Mouse (Mus musculus): ENCODE measurements around the gene Hyou1. TPM values are rescaled to one million over a fixed set of nuclear protein-coding genes. Genes with fewer than 3 reads are reported as not detected.

Hyou1 gene
- polyA plus RNA-seq, 1 experiment from 2014 or later = 41.3 TPM

Small RNAs within 50 kb of the gene (microRNA-seq; reads per million reads assigned to microRNA genes)
- 1.5 reads per million for gene Gm44335
- not detected for gene Mir7085

Other genes starting within 250 kb of the Hyou1 start
- gene Mcam, start 245.0 kb upstream of the Hyou1 start, polyA plus RNA-seq (2016; fragmentation: Nextera tagmentation; extraction: Ambion mirVana) = 9.8 and 10.1 TPM in 2 replicates
- gene Cbl, start 145.4 kb upstream of the Hyou1 start, polyA plus RNA-seq (2016; fragmentation: Nextera tagmentation; extraction: Ambion mirVana) = 19.6 and 23.9 TPM in 2 replicates
- not detected in 2 replicates for gene Ccdc153, start 138.8 kb upstream of the Hyou1 start, polyA plus RNA-seq (2016; fragmentation: Nextera tagmentation; extraction: Ambion mirVana)
- gene Pdzd3, start 128.0 kb upstream of the Hyou1 start, polyA plus RNA-seq (2016; fragmentation: Nextera tagmentation; extraction: Ambion mirVana) = 0.13 TPM in 1 of 2 replicates, not detected in the other
- gene Nlrx1, start 110.9 kb upstream of the Hyou1 start, polyA plus RNA-seq (2016; fragmentation: Nextera tagmentation; extraction: Ambion mirVana) = 2.1 and 3.3 TPM in 2 replicates
- gene Abcg4, start 90.9 kb upstream of the Hyou1 start, polyA plus RNA-seq (2016; fragmentation: Nextera tagmentation; extraction: Ambion mirVana) = 1.9 and 4.6 TPM in 2 replicates
- 28.2 and 30.4 TPM in 2 replicates for gene Hinfp, start 73.8 kb upstream of the Hyou1 start, polyA plus RNA-seq (2016; fragmentation: Nextera tagmentation; extraction: Ambion mirVana)
- 6.9 and 9.9 TPM in 2 replicates for gene C2cd2l, start 59.2 kb upstream of the Hyou1 start, polyA plus RNA-seq (2016; fragmentation: Nextera tagmentation; extraction: Ambion mirVana)
- gene Dpagt1, start 53.5 kb upstream of the Hyou1 start, polyA plus RNA-seq (2016; fragmentation: Nextera tagmentation; extraction: Ambion mirVana) = 45.3 and 46.9 TPM in 2 replicates
- 515 and 551 TPM in 2 replicates for gene H2afx, start 44.8 kb upstream of the Hyou1 start, polyA plus RNA-seq (2016; fragmentation: Nextera tagmentation; extraction: Ambion mirVana)
- gene Hmbs, start 35.3 kb upstream of the Hyou1 start, polyA plus RNA-seq (2016; fragmentation: Nextera tagmentation; extraction: Ambion mirVana) = 174 and 195 TPM in 2 replicates
- 29.3 and 32.2 TPM in 2 replicates for gene Vps11, start 17.8 kb upstream of the Hyou1 start, polyA plus RNA-seq (2016; fragmentation: Nextera tagmentation; extraction: Ambion mirVana)
- 8.4 and 9.7 TPM in 2 replicates for gene Slc37a4, start 17.4 kb downstream of the Hyou1 start, polyA plus RNA-seq (2016; fragmentation: Nextera tagmentation; extraction: Ambion mirVana)
- gene Rps25, start 27.6 kb downstream of the Hyou1 start, polyA plus RNA-seq (2016; fragmentation: Nextera tagmentation; extraction: Ambion mirVana) = 2,001 and 2,302 TPM in 2 replicates
- gene Trappc4, start 28.1 kb downstream of the Hyou1 start, polyA plus RNA-seq (2016; fragmentation: Nextera tagmentation; extraction: Ambion mirVana) = 158 and 166 TPM in 2 replicates
- gene Ccdc84, start 39.1 kb downstream of the Hyou1 start, polyA plus RNA-seq (2016; fragmentation: Nextera tagmentation; extraction: Ambion mirVana) = 23.1 and 24.3 TPM in 2 replicates
- gene Foxr1, start 61.6 kb downstream of the Hyou1 start, polyA plus RNA-seq (2016; fragmentation: Nextera tagmentation; extraction: Ambion mirVana) = not detected in 2 replicates
- gene Upk2, start 75.5 kb downstream of the Hyou1 start, polyA plus RNA-seq (2016; fragmentation: Nextera tagmentation; extraction: Ambion mirVana) = 0.36 TPM in 1 of 2 replicates, not detected in the other
- 9.0 and 12.1 TPM in 2 replicates for gene Bcl9l, start 103.3 kb downstream of the Hyou1 start, polyA plus RNA-seq (2016; fragmentation: Nextera tagmentation; extraction: Ambion mirVana)
- not detected in 2 replicates for gene Cxcr5, start 182.4 kb downstream of the Hyou1 start, polyA plus RNA-seq (2016; fragmentation: Nextera tagmentation; extraction: Ambion mirVana)
- 17.2 and 23.3 TPM in 2 replicates for gene Ddx6, start 225.4 kb downstream of the Hyou1 start, polyA plus RNA-seq (2016; fragmentation: Nextera tagmentation; extraction: Ambion mirVana)

Measured in limb, embryonic 10.5 days (tissue).